Mouse (Mus musculus) thymus, postnatal 25 days (tissue): Measurements from ENCODE around the gene Sik3.
"Not testable (repeated sequence)": the region's sequence is repeated elsewhere in the genome, so short reads cannot be mapped to it uniquely, and the experiment has no call there.

Source experiments
- DNase-seq: peaks from one replicate; pipeline ENCODE4 v3.0.0; 2022

Gene Sik3

DNA sequence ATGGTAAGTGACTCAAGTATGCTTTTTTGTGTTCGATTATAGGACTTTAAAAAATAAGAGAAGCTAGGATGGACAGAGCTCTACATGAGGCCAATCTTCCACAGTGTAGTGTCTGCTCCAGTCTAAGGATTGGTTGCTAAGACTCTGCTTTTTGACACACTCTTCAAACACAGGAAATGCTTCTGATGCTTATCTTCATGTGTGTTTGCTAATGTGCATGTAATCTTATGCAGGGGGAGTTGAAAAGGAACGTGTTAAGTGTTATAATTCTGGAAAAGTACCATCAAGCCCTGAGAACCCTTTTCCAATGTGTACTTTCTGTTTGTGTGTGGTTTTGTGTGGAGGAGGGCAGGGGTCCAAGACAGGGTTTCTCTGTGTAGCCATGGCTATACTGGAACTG, 141.8 kb downstream of the Sik3 start:
- no peak for DNase-seq

- DNase-seq = no peak
Observed at GRCm38 (mm10) chr9:46155026-46155425, 142.4 kb downstream of the Sik3 start.

- DNase-seq = not testable (repeated sequence)
Observed at GRCm38 (mm10) chr9:46155818-46156217, 143.2 kb downstream of the Sik3 start.

DNA sequence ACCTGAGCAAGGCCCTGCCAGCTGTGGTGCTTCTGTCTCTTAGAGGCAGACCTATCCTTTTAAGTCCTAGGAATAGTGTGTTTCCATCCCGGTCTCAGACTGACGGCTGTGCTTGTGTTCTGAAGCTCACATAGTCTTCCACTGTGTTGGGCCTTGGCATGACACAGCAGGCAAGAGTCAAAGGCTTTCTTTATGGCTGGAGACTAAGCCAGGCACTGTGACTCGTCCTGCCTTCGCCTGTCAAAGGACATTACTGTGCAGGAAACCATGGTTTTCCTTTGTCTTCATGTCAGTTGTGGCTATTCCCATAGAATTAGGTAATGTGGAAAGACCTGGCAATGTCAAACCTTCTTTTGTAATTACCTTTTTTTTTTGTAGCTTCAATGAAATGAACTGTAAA, 144.1 kb downstream of the Sik3 start:
- DNase-seq = no peak

DNA sequence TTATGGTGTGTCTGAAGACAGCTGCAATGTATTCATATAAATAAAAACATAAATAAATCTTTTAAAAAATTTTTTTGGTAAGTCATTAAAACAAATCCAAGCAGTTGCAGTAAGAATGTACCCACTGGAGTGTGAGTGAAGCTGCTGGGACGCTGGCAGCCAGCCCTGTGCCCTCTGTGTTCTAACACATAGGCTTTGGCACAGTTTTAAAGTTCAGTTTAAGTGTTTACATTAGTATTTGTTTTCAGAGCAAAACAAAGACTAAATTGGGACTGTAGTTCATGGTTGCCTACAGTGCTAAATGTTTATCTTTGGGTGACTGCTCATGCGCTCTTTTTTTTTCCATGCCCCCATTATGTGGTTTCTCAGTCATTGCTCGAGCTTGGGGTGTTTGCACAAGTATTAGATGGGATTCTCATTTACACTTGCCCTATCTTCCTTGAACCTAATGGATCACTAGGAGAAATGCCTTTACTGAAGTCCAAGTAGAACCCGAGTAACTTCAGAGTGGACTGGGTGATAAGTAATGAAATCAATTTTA, 145.7 kb downstream of the Sik3 start:
- no peak for DNase-seq

DNA sequence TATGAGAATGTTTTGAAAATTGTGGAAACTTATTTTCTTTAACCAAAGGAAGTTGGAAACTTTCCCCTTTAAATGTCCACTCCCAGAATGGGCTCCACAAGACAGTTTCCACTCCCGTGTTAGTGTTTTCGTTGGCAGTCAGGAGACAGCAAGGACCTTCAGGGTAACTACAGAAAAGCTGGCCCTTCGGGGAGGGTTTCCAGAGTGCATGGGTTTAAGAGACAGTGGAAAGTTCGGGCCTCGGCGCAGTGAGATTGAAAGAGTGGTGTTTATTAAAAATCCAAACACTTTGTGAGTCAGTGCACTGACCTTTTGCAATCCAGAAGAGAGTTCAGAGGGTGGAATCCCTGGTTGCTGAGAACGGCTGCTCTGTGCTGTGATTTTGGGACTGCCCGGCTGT, 150.8 kb downstream of the Sik3 start:
- DNase-seq = no peak

GRCm38 (mm10) chr9:46168802-46169201, 156.2 kb downstream of the Sik3 start:
- no peak for DNase-seq

DNA sequence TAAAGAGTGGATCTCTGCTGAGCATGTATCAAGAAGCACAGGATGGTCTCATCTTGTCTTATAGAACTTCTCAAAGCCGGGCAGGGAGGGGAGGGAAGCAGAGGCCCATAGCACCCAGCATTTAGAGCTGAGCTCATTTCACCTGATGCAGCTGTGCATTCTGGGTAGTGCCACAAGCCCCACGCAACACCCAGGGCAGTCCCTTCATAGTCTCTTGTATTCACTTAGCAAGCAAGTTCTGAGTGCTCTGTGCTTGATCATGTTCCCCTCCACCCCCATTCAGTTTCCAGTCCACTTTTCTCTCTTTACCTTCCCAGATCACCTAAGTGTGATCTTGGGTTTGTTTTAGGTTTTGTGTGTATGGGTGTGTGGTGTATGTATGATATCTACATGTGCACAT, 159.6 kb downstream of the Sik3 start:
- no peak for DNase-seq

DNA sequence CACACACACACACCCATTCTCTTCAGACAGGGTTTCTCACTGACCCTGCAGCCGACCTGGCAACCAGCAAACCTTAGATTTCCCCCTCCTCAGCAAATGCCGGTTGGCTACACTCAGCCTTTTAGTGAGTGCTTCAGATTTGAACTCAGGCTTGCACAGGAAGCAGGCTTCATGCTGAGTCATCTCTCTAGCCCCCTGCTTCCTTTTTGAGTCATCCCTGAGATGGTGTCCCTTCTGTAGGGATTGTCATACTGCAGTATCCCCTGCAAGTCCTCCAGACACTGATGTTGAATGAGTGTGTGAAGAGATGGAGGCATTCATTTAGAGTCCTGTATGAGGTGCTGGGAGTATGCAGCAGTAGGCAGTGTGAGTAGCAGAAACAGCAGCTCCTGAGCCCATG, 160.3 kb downstream of the Sik3 start:
- no peak for DNase-seq

DNA sequence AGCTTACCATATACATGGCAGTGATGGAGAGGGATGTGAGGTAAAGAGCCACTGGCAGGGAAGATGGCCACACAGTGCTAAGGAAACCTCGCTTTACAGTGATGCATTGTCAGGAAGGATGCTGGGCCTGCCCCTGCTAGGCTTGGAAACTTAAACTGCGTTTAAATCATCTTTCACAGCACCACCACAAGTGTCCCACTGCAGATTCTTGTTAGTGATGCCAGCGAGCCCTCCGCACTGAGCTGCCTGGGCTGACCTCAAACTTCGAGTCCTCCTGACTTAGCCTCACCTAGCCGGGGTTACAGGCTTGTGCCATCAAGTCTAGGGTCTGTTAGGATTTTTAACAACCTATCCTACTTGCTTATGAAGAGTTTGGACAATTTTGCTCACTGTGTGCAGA, 161.3 kb downstream of the Sik3 start:
- no peak for DNase-seq

DNA sequence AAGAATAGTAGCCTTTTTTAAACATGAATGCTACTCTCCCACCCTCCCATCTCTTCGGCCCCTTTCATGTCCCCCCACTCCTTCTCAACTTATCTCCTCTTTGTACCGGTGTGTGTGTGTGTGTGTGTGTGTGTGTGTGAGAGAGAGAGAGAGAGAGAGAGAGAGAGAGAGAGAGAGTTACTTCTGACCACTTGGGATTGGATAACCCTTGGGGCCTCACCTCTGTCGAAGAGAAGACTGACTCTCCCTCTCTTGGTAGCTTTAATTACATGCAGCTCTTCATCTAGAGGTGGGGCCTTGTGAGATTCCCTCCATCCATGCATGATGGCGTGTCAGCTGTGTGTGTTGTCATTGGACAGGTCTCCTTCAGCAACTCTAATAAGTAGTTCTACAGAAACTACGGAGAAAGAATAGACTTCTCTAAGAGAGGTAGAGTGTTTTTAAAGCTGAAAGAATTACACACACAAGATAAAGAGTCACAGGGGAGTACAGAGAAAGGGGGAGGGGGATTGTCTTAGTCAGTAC, 162.2 kb downstream of the Sik3 start:
- DNase-seq = no peak

GRCm38 (mm10) chr9:46175300-46175699, 162.7 kb downstream of the Sik3 start:
- DNase-seq = peak; percentile 89

DNA sequence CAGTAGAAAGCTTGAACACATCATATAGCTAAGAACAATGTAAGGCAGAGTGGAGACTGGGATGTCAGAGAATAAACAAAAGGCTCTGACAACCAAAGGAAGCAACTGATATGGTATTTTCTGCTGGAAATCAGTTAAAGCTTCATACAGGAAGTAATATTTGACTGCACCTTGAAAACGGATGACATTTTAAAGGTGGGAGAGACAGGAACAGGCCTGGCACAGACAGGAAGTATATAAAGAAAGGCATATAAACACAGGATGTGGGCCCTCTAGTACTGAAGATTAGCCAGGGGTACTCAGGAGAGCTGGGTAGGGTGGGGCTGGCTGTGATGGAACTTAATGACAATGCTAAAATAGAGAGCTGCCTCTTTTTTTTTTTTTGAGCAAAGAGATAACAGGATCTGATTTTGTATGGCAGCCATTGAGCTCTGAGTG, 163.3 kb downstream of the Sik3 start:
- DNase-seq = peak; percentile 62

DNA sequence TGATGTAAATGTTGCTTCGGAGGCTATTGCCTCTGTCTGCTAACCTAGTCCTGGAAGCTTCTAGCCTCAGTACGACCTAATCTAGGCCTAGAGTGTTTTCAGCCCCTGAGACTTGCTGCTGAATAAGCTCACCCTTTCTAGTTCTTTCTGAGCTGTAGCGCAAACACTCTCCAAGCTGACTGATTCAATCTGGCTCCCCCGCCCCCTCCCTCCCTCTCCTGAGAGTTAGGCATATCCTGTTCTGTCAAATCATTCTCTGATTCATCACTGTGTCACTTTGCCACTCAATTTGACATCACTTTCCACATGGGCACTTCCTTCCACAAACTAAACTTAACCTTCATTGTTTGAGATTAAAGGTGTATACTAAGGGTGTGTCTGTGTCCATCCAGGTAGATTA, 164.0 kb downstream of the Sik3 start:
- DNase-seq = peak; percentile 30

DNA sequence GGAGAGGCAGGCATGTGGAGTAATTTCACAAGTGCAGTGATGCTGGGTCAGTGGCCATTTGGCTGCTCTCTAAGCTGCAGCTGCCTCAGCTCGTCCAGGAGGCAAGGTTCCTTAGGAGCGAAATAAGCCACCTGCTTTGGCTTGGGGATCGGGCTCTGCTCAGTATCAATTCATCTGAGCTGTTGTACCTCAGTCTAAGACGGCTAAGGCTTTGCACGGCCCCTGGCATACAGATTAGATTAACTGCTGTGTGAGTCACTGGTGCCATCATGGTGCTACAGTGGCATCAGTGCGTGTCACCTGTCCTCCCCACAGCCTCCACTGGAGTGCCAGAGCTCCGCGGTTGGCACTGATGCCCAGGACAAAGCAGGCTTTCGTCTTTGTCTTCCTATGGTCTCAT, 166.0 kb downstream of the Sik3 start:
- DNase-seq = no peak

DNA sequence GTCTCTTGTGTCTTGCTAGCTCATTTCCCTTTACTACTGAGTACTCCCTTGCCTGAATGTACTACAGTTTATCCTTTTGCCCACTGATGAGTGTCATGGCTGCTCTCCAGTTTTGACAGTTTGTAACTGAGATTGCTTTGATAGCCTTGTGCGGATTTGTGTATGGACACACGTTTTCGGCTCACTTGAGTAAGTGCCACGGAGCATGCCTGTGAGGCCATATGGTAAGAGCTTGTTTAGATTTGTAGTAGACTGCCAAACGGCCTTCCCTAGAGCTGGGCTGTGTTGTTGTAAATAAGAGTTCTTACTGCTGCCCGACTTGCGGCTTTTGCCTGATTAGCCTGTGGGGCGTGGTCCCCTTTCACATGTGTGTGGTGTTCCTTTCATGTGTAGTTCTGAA, 168.7 kb downstream of the Sik3 start:
- DNase-seq = no peak

- DNase-seq = no peak
Observed at GRCm38 (mm10) chr9:46184542-46184941, 171.9 kb downstream of the Sik3 start.

- peak; percentile 58 for DNase-seq
Observed at GRCm38 (mm10) chr9:46185191-46185590, 172.6 kb downstream of the Sik3 start.

- DNase-seq = no peak
Observed at GRCm38 (mm10) chr9:46186387-46186786, 173.8 kb downstream of the Sik3 start.

GRCm38 (mm10) chr9:46188370-46188769, 175.8 kb downstream of the Sik3 start:
- no peak for DNase-seq

- no peak for DNase-seq
Observed at GRCm38 (mm10) chr9:46188956-46189355, 176.3 kb downstream of the Sik3 start.

GRCm38 (mm10) chr9:46189381-46189780, 176.8 kb downstream of the Sik3 start:
- no peak for DNase-seq

DNA sequence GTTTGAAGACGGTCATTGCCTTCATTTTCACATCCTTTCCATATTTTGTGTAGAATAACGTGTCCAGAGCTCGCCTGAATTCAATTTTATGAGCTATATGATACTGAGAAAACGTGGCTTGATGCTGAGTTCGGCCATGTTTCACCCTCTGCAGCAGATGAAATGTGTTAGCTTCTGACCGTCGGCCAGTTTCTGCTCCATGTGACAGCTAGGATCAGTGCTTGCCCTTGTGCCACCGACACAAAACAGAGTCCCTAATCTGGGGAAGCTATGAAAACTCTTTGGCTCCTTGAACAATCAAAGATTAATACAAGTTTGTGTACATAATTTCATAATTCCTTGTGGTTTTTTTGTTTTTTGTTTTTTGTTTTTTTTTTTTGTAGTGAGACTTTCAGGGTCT, 178.6 kb downstream of the Sik3 start:
- DNase-seq = no peak

- DNase-seq = peak; percentile 16
Observed at GRCm38 (mm10) chr9:46191644-46192043, 179.0 kb downstream of the Sik3 start.

DNA sequence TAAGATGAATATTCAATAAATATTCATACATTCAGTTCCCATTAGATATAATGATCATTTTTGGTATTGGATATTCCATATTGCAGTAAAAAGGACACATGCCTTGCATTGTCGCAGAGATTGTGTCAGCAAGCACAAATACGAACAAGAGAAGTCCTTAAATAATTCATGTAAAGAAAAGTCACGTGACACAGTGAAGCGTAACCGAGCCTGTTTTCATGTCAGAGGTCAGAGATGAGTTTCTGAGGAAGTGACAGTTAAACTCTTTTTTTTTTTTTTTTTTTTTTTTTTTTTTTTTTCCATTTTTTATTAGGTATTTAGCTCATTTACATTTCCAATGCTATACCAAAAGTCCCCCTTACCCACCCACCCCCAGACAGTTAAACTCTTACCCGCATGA, 180.0 kb downstream of the Sik3 start:
- no peak for DNase-seq

DNA sequence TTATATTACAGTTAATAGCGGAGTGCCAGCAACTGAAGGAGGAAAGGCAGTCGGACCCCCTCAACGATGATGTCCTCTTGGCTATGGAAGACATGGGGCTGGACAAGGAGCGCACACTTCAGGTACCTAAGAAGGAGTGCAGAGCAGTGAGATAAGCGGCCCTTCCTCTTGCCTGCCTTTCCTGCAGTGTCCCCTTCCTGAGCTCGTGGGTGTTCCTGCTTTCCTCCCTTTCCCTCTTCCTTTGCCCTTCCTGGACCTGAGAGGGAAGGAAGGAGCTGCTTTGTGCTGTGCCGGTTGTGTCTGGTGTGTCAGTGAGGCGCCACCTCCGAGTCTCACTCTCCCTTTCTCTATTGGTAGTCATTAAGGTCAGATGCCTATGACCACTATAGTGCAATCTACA, 182.2 kb downstream of the Sik3 start:
- no peak for DNase-seq
